Mouse (Mus musculus): Measurements from ENCODE around the gene Rrp9.

Rrp9 gene

DNA sequence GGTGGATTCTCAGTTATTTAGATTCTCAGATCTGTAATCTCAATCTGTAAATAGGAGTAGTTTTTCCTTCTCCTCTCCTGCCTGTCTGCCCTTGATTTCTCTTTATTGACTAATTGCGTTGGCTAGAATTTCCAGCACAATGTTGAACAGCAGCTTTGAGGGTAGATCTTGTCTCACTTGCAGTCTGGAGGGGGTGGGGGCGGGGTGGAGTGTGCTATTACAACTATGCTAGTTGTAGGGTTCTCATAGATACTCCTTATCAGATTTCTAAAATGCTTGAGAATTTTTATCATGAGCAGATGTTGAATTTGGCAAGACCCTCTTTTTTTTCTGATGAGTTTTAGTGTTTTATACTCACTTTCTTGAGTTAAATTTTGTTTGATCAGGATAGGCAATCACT lies 43.7 kb downstream of the Rrp9 start:
- DNase-seq (ENCODE audit: low spot score) = no peak

DNA sequence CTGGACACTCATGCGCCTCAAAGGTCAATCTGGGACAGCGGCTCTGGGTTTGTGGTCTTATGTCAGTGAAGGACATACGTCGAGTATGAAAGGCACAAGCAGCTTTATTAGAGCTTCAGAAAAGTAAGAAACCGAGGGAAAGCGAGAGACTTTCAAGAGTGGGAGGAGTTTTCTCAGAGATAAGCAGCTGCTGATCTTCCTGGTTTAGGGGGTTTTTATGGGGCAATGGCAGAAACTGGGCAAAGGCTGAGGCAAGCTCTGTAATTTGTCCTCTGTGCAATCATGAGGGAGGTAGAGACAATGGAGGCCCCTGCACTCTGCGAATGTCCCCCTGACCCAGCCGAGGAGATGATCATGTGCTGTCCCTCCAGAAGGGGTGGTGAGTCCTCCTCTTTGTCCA lies 44.1 kb downstream of the Rrp9 start:
- no peak for DNase-seq (ENCODE audit: low spot score)

DNA sequence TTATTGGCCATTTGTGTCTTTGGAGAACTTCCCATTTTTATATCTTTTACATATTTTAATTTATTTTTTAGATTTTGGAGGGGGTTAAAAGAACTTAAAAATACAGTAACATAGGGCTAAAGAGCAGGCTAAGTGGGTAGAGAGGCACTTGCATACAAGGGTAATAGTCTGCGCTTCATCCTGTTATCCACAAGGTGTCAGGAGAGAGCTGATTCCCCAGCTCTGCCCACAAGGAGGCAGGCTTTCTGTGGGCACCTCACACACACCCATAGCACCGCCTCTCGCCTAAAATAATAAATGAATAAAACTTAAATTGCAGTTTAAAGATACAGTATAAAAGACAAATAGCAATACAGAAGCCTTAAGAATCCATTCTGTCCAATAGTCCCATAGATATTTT lies 56.1 kb downstream of the Rrp9 start:
- no peak for DNase-seq (ENCODE audit: low spot score)

DNA sequence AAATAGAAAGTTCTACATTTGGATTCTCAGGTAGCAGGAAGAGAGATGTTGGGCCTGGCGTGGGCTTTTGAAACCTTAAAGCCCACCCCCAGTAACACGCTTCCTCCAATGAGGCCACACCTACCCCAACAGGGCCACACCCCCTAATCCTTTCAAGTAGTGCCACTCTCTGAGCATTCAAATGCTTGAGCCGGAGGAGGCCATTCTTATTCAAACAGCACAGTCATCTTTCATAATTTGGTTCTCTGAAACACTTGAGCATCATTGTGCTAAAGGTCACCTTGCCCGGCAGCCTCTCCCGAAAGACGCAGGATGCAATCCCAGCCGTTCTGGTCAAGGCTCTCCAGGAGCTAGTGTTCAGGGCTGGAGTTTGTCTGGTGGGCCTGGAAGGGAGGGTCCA lies 58.5 kb downstream of the Rrp9 start:
- DNase-seq (ENCODE audit: low spot score) = no peak

DNA sequence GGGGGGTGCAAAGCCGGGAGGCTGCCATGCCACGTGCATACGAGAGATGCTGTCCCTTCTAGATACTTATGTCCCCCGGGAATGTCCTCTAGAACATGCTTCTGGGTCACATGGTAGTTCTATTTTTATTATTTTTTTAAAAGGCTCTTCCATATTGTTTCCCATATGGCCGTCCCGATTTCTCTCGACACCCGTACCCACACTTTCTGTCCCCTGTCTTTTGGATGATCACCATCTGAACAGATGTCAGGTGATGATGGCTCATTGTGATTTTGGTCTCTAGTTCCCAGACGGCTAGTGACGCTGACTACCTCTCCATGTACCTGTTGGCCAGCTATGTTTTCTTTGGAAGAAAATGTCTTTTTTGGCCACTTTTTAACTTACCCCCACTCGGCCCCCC lies 59.2 kb downstream of the Rrp9 start:
- DNase-seq (ENCODE audit: low spot score) = no peak

All from ovary, adult 18-20 months (tissue).